Mouse (Mus musculus) hindbrain, embryonic 13.5 days (tissue): ENCODE measurements around the gene Usp27x. TPM values are rescaled to one million over a fixed set of nuclear protein-coding genes. Genes with fewer than 3 reads are reported as not detected.

Source experiments
- polyA plus RNA-seq: library from polyadenylated mRNA; unstranded; fragments of >200 nt; fragmentation: Nextera tagmentation; extraction: Ambion mirVana; gene quantifications from 2 replicates; pipeline ENCODE4 v1.2.1, GENCODE M21; 2015

The Usp27x gene
- polyA plus RNA-seq, 1 experiment from 2014 or later, result 1.6 TPM

Other genes starting within 250 kb of the Usp27x start
- gene Clcn5, start 56.5 kb downstream of the Usp27x start, polyA plus RNA-seq, result 7.5 and 7.6 TPM in 2 replicates
- 0.21 TPM in 1 of 2 replicates, not detected in the other for gene Foxp3, start 197.8 kb upstream of the Usp27x start, polyA plus RNA-seq
- gene Ppp1r3f, start 198.5 kb upstream of the Usp27x start, polyA plus RNA-seq, result 4.4 and 5.2 TPM in 2 replicates
- 29.6 and 32.0 TPM in 2 replicates for gene Ccdc22, start 229.7 kb upstream of the Usp27x start, polyA plus RNA-seq
- 0.13 TPM in 1 of 2 replicates, not detected in the other for gene Cacna1f, start 231.3 kb upstream of the Usp27x start, polyA plus RNA-seq